Mouse (Mus musculus) adrenal gland, postnatal 14 days (tissue): Measurements from ENCODE around the gene Nrxn2. TPM values are rescaled to one million over a fixed set of nuclear protein-coding genes. Genes with fewer than 3 reads are reported as not detected.

Experiments
- microRNA-seq, 2 experiments: library from miRNA; unstranded; fragments of <30 nt; microRNA quantifications; one replicate each; pipeline ENCODE4 v1.2.0; 2021
- total RNA-seq: library from RNA; stranded (reverse); gene quantifications from 2 replicates; pipeline ENCODE4 v1.2.3, GENCODE M21; 2021

The Nrxn2 gene
- total RNA-seq, 1 experiment from 2014 or later = 7.8 TPM

Small RNA genes within 50 kb of the gene (microRNA-seq; reads per million reads assigned to microRNA genes)
- 0 reads per million in 2 experiments for gene Gm26460

Other genes starting within 250 kb of the Nrxn2 start
- 1.0 and 1.2 TPM in 2 replicates for gene Majin, start 234.3 kb upstream of the Nrxn2 start, total RNA-seq
- gene Gpha2, start 192.4 kb upstream of the Nrxn2 start, total RNA-seq = 19.6 and 20.2 TPM in 2 replicates
- gene Ppp2r5b, start 182.9 kb upstream of the Nrxn2 start, total RNA-seq = 64.8 and 67.0 TPM in 2 replicates
- 27.5 and 30.6 TPM in 2 replicates for gene Atg2a, start 177.1 kb upstream of the Nrxn2 start, total RNA-seq
- gene Ehd1, start 142.0 kb upstream of the Nrxn2 start, total RNA-seq = 116 and 118 TPM in 2 replicates
- gene Cdc42bpg, start 112.3 kb upstream of the Nrxn2 start, total RNA-seq = 9.9 and 11.5 TPM in 2 replicates
- gene Men1, start 83.8 kb upstream of the Nrxn2 start, total RNA-seq = 35.4 and 42.6 TPM in 2 replicates
- 39.6 and 70.3 TPM in 2 replicates for gene Map4k2, start 77.6 kb upstream of the Nrxn2 start, total RNA-seq
- gene Sf1, start 55.0 kb upstream of the Nrxn2 start, total RNA-seq = 210 and 223 TPM in 2 replicates
- gene Pygm, start 34.3 kb upstream of the Nrxn2 start, total RNA-seq = 64.2 and 85.7 TPM in 2 replicates
- gene Rasgrp2, start 19.4 kb upstream of the Nrxn2 start, total RNA-seq = 51.5 and 82.7 TPM in 2 replicates
- 0.64 TPM in 1 of 2 replicates, not detected in the other for gene Slc22a12, start 124.3 kb downstream of the Nrxn2 start, total RNA-seq